Mouse (Mus musculus): ENCODE results near the gene Zfp94.

GRCm38 (mm10) chr7:24318942-24319341, 2.5 kb upstream of the Zfp94 start:
- TF ChIP-seq POLR2AphosphoS5 (IDR thresholded peaks at IDR 0.05; ENCODE audit: borderline replicate concordance, low read depth, low read length) (no peak), NELFE (IDR thresholded peaks at IDR 0.05; ENCODE audit: low read depth, low read length) (no peak), E2F4 (IDR thresholded peaks at IDR 0.05; ENCODE audit: borderline replicate concordance, low read depth, low read length) (no peak), MAFK (IDR thresholded peaks at IDR 0.05; ENCODE audit: borderline replicate concordance, low read depth, low read length) (no peak), CTCF (IDR thresholded peaks at IDR 0.05 in 2 of 3, conservative IDR thresholded peaks at IDR 0.05 in 1 of 3; ENCODE audit: control insufficient read depth in 1 of 3, insufficient read depth in 1 of 3, low read depth in 2 of 3, low read length in 3 of 3, poor library complexity in 1 of 3, severe bottlenecking in 1 of 3) (no peak), ZNF384 (IDR thresholded peaks at IDR 0.05; ENCODE audit: low read depth, low read length) (no peak)

All from MEL (cell line).